Mouse (Mus musculus): Measurements from ENCODE around the gene Letmd1. TPM values are rescaled to one million over a fixed set of nuclear protein-coding genes. Genes with fewer than 3 reads are reported as not detected.
"Not testable (repeated sequence)": the region's sequence is repeated elsewhere in the genome, so short reads cannot be mapped to it uniquely, and the experiment has no call there.

The Letmd1 gene
- polyA plus RNA-seq, 1 experiment from 2014 or later: 27.9 TPM

- not testable (repeated sequence) for DNase-seq (ENCODE audit: low spot score); H3K27me3 ChIP-seq (ENCODE audit: insufficient read depth, poor library complexity, severe bottlenecking); H3K4me3 ChIP-seq; H3K9me3 ChIP-seq; H3K27ac ChIP-seq
- 81% methylated on average over 1 of the region's 1 CpGs for WGBS
- peaks cover 59% of the 10 kb centered on the region for H3K36me3 ChIP-seq
- peaks cover 65% of the 10 kb centered on the region for H3K4me1 ChIP-seq
Observed at GRCm38 (mm10) chr15:100488297-100488696, 19.5 kb downstream of the Letmd1 start.

DNA sequence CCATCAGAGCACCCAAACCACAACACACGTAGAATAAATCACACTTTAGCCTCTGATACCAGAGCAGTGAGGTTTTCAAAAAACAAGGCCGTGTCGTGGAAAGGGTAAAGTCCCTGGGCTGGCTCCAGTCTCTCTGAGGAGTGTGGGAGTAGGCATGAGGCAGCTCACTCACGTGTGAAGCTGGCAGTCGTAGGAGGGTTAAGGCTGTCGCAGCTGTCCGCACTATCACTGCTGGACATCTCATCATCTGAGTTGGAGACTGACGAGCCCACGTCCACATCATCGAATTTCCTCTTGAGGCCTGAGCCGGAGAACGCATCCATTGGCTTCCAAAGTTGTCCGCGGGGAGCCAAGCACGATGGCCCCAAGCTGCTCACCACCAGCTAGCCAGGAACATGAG lies 20.4 kb downstream of the Letmd1 start:
- Histone ChIP-seq H3K4me1 (peaks cover 75% of the 10 kb centered on the region), H3K9me3 (no peaks in the 10 kb centered on the region), H3K36me3 (peaks cover 49% of the 10 kb centered on the region), H3K4me3 (no peak overlapping the region), H3K27ac (no peak overlapping the region), H3K27me3 (ENCODE audit: insufficient read depth, poor library complexity, severe bottlenecking) (no peaks in the 10 kb centered on the region)
- 78% methylated on average over 15 of the region's 15 CpGs for WGBS
- no peak for DNase-seq (ENCODE audit: low spot score)

DNA sequence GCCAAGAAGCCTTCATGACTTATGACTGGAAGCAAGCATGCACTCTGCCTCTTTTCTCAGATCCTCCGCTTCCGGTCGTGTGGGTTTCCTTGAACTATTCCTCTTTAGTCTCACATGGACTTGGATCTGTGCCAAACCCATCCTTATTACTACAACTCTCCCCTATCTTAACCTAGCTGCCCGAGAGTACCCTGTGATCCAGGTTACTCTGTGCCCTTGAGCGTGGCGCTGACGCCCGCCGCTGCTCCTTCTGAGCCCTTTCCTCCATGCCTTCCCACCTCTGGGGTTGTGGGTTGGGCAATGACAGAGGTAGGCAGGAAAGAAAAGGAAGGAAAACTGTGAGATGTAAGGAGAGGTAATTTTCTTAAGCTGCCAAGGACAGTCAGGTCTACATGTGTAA lies 23.1 kb downstream of the Letmd1 start:
- H3K36me3 ChIP-seq: peaks cover 23% of the 10 kb centered on the region
- H3K27me3 ChIP-seq (ENCODE audit: insufficient read depth, poor library complexity, severe bottlenecking): no peaks in the 10 kb centered on the region
- H3K27ac ChIP-seq: no peak overlapping the region
- peaks cover 73% of the 10 kb centered on the region for H3K4me1 ChIP-seq
- H3K4me3 ChIP-seq: no peak overlapping the region
- WGBS: 77% methylated on average over 9 of the region's 9 CpGs
- DNase-seq (ENCODE audit: low spot score): no peak
- H3K9me3 ChIP-seq: no peaks in the 10 kb centered on the region

- Histone ChIP-seq H3K9me3 (no peaks in the 10 kb centered on the region), H3K27ac (peak overlapping the region; percentile 93), H3K27me3 (ENCODE audit: insufficient read depth, poor library complexity, severe bottlenecking) (no peaks in the 10 kb centered on the region), H3K4me3 (peak overlapping the region; percentile 75), H3K4me1 (peaks cover 50% of the 10 kb centered on the region), H3K36me3 (no peaks in the 10 kb centered on the region)
- DNase-seq (ENCODE audit: low spot score): no peak
- WGBS: under 1% methylated on average over 29 of the region's 29 CpGs
Observed at GRCm38 (mm10) chr15:100494647-100495046, 25.8 kb downstream of the Letmd1 start.

- under 1% methylated on average over 40 of the region's 40 CpGs for WGBS
- H3K4me3 ChIP-seq: peak within 1 kb of the TSS; percentile 75
- DNase-seq (ENCODE audit: low spot score): peak; percentile 96
- peaks cover 45% of the 10 kb centered on the region for H3K4me1 ChIP-seq
- H3K36me3 ChIP-seq: no peaks in the 10 kb centered on the region
- peak within 1 kb of the TSS; percentile 93 for H3K27ac ChIP-seq
- no peaks in the 10 kb centered on the region for H3K27me3 ChIP-seq (ENCODE audit: insufficient read depth, poor library complexity, severe bottlenecking)
- H3K9me3 ChIP-seq: no peaks in the 10 kb centered on the region
Observed at GRCm38 (mm10) chr15:100495102-100495501, 26.3 kb downstream of the Letmd1 start, which contains the start of gene Csrnp2. Csrnp2 (minus strand) TSS chr15:100495488.

DNA sequence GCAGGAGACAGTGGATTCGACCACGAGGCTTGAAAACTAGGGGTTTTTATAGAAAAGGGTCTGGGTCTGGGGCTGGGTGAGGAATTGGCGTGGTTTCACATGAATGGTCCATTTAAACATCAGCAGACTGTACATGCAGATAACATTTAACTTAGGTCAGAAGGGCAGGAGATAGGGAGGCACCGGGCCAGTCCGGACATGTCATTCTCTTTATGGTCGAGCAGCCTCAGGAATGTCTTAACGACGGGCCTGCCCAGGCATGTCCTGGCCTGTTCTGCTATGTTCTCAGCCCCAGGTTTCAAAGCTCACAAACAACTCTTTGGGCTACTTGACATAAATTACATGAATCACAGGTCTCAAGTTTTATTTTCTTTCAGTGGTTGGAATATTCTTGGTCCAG lies 30.7 kb downstream of the Letmd1 start:
- DNase-seq (ENCODE audit: low spot score); H3K27me3 ChIP-seq (ENCODE audit: insufficient read depth, poor library complexity, severe bottlenecking); H3K9me3 ChIP-seq; H3K4me3 ChIP-seq; H3K27ac ChIP-seq: not testable (repeated sequence)
- peaks cover 14% of the 10 kb centered on the region; the same call in 1 of the 2 replicates for H3K36me3 ChIP-seq
- WGBS: 60% methylated on average over 8 of the region's 8 CpGs
- peaks cover 19% of the 10 kb centered on the region for H3K4me1 ChIP-seq

GRCm38 (mm10) chr15:100508454-100509167 lies 39.8 kb downstream of the Letmd1 start:
- H3K27ac ChIP-seq: no peak overlapping the region
- H3K36me3 ChIP-seq: peaks cover 84% of the 10 kb centered on the region
- no peak for DNase-seq (ENCODE audit: low spot score)
- WGBS: 88% methylated on average over 13 of the region's 13 CpGs
- peaks cover 16% of the 10 kb centered on the region for H3K4me1 ChIP-seq
- no peaks in the 10 kb centered on the region for H3K27me3 ChIP-seq (ENCODE audit: insufficient read depth, poor library complexity, severe bottlenecking)
- H3K4me3 ChIP-seq: no peak overlapping the region
- no peaks in the 10 kb centered on the region for H3K9me3 ChIP-seq

- no peaks in the 10 kb centered on the region for H3K27me3 ChIP-seq (ENCODE audit: insufficient read depth, poor library complexity, severe bottlenecking)
- H3K9me3 ChIP-seq: no peaks in the 10 kb centered on the region
- WGBS: 88% methylated on average over 11 of the region's 11 CpGs
- H3K4me3 ChIP-seq: no peak overlapping the region
- peaks cover 84% of the 10 kb centered on the region for H3K36me3 ChIP-seq
- H3K4me1 ChIP-seq: peaks cover 5% of the 10 kb centered on the region; the same call in 1 of the 2 replicates
- no peak for DNase-seq (ENCODE audit: low spot score)
- H3K27ac ChIP-seq: no peak overlapping the region
Observed at GRCm38 (mm10) chr15:100510072-100510471, 41.2 kb downstream of the Letmd1 start.

GRCm38 (mm10) chr15:100513387-100513786 lies 44.6 kb downstream of the Letmd1 start:
- H3K27me3 ChIP-seq (ENCODE audit: insufficient read depth, poor library complexity, severe bottlenecking): no peaks in the 10 kb centered on the region
- no peaks in the 10 kb centered on the region for H3K9me3 ChIP-seq
- no peak for DNase-seq (ENCODE audit: low spot score)
- peaks cover 5% of the 10 kb centered on the region; the same call in 1 of the 2 replicates for H3K4me1 ChIP-seq
- no peak overlapping the region for H3K4me3 ChIP-seq
- H3K36me3 ChIP-seq: peaks cover 74% of the 10 kb centered on the region
- H3K27ac ChIP-seq: no peak overlapping the region
- WGBS: 69% methylated on average over 4 of the region's 4 CpGs

GRCm38 (mm10) chr15:100515121-100515520 lies 46.3 kb downstream of the Letmd1 start:
- DNase-seq (ENCODE audit: low spot score): no peak
- Histone ChIP-seq H3K4me3 (no peak overlapping the region), H3K27ac (no peak overlapping the region), H3K4me1 (peaks cover 5% of the 10 kb centered on the region; the same call in 1 of the 2 replicates), H3K27me3 (ENCODE audit: insufficient read depth, poor library complexity, severe bottlenecking) (no peaks in the 10 kb centered on the region), H3K9me3 (no peaks in the 10 kb centered on the region), H3K36me3 (peaks cover 72% of the 10 kb centered on the region)
- WGBS: 89% methylated on average over 2 of the region's 2 CpGs

GRCm38 (mm10) chr15:100520306-100520705 lies 51.5 kb downstream of the Letmd1 start:
- H3K4me1 ChIP-seq: no peaks in the 10 kb centered on the region
- no peak overlapping the region for H3K27ac ChIP-seq
- no peaks in the 10 kb centered on the region for H3K9me3 ChIP-seq
- peak; percentile 60 for DNase-seq (ENCODE audit: low spot score)
- no peak overlapping the region for H3K4me3 ChIP-seq
- peaks cover 53% of the 10 kb centered on the region for H3K36me3 ChIP-seq
- no peaks in the 10 kb centered on the region for H3K27me3 ChIP-seq (ENCODE audit: insufficient read depth, poor library complexity, severe bottlenecking)
- WGBS: 88% methylated on average over 14 of the region's 14 CpGs

- H3K27ac ChIP-seq: no peak overlapping the region
- H3K9me3 ChIP-seq: no peaks in the 10 kb centered on the region
- no peak overlapping the region for H3K4me3 ChIP-seq
- H3K36me3 ChIP-seq: peaks cover 30% of the 10 kb centered on the region
- 91% methylated on average over 14 of the region's 14 CpGs for WGBS
- no peaks in the 10 kb centered on the region for H3K4me1 ChIP-seq
- no peaks in the 10 kb centered on the region for H3K27me3 ChIP-seq (ENCODE audit: insufficient read depth, poor library complexity, severe bottlenecking)
- DNase-seq (ENCODE audit: low spot score): peak; percentile 63
Observed at GRCm38 (mm10) chr15:100525405-100525804, 56.6 kb downstream of the Letmd1 start.

DNA sequence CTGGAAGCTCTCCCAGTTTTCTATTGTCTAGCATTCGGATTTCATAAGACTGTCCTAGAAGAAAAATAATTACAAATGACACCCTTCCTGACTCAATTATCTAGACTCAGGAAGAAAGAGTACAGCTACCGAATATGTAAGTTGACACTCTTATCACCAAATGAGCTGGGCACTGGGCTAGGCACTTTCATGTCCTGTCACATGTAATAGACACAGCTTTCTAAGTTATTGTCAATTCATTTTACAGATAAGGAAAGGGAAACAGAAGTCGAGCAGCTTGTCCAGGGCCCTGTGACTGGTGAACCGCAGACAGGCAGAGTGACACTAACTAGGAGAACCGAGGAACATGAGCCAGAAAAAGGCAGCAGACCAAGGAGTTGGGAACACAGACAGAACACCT lies 59.1 kb downstream of the Letmd1 start:
- Histone ChIP-seq H3K4me1 (no peaks in the 10 kb centered on the region), H3K4me3 (no peak overlapping the region), H3K27ac (no peak overlapping the region), H3K9me3 (no peaks in the 10 kb centered on the region), H3K36me3 (peaks cover 17% of the 10 kb centered on the region), H3K27me3 (ENCODE audit: insufficient read depth, poor library complexity, severe bottlenecking) (no peaks in the 10 kb centered on the region)
- no peak for DNase-seq (ENCODE audit: low spot score)
- 64% methylated on average over 5 of the region's 5 CpGs for WGBS
